Mouse (Mus musculus): ENCODE results near the gene Slfn3. TPM values are rescaled to one million over a fixed set of nuclear protein-coding genes. Genes with fewer than 3 reads are reported as not detected.
"Not testable (repeated sequence)": the region's sequence is repeated elsewhere in the genome, so short reads cannot be mapped to it uniquely, and the experiment has no call there.

Slfn3 gene
- polyA plus RNA-seq (2016; fragmentation: Nextera tagmentation; extraction: Ambion mirVana): 0.49 and 0.99 TPM in 2 replicates

DNA sequence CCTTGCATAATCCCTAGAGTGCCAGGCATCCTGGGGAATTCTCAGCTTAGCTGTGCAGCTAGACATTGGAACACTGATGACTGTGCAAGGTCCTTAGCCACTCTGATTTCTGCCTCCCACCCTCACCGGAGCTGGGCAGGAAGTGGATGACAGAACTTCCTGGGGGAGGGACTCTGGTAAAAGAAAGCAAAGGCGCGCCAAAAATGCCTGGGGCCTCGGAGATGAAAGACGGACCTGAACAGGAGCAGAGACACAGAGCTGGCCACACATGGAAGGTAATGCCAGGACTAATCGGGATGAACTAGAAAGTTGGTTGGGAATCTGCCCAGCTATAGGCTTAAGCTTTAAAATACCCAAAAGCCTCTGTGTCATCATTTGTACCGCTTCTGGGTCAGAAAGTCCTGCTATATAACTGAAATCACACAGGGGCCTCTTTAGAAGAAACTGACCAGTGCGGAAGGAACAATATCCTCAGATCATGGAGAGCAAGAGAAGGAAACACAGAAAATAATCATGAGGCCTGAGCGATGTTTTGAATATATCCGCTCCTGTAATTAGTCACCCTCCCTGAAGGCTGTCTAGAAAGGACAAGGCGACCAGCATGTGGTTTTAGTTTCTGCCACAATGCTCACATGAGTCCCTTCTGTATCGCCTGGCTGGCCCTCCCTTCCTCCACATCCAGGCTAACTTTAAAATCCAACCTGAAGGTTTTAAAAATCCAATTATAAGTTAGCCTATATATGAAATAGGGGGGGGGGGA lies at the start of gene Slfn3:
TSS of gene Slfn3 (plus strand) at position 197 of the 760 bp plus-strand sequence.
- Histone ChIP-seq H3K4me3 (no peak within 1 kb of the TSS), H3K36me3 (no peaks in the 10 kb centered on the region), H3K27ac (no peak within 1 kb of the TSS), H3K9me3 (no peaks in the 10 kb centered on the region), H3K27me3 (ENCODE audit: insufficient read depth, poor library complexity, severe bottlenecking) (no peaks in the 10 kb centered on the region; the same call in 1 of the 2 replicates), H3K4me1 (no peaks in the 10 kb centered on the region)
- 72% methylated on average over 12 of the region's 12 CpGs for WGBS
- DNase-seq (ENCODE audit: low spot score): no peak

DNA sequence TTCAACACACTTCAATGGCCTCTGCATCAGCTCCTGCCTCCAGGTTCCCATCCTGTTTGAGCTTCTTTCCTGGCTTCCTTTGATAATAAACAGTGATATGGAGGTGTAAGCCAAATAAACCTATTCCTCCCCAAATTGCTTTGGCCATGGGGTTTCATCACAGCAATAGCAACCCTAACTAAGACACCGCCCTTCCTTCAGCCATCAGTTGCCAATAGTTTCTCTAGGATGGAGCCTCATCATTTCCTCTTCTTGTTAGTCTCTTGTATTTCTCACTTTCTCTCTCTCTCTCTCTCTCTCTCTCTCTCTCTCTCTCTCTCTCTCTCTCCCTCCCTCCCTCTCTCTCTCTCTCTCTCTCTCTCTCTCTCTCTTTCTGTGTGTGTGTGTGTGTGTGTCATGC lies 42.2 kb upstream of the Slfn3 start:
- not testable (repeated sequence) for H3K36me3 ChIP-seq; DNase-seq (ENCODE audit: low spot score); H3K4me1 ChIP-seq; H3K9me3 ChIP-seq; H3K4me3 ChIP-seq; H3K27me3 ChIP-seq (ENCODE audit: insufficient read depth, poor library complexity, severe bottlenecking); H3K27ac ChIP-seq
- no CpG with 5 or more reads among the region's 1 CpGs for WGBS

DNA sequence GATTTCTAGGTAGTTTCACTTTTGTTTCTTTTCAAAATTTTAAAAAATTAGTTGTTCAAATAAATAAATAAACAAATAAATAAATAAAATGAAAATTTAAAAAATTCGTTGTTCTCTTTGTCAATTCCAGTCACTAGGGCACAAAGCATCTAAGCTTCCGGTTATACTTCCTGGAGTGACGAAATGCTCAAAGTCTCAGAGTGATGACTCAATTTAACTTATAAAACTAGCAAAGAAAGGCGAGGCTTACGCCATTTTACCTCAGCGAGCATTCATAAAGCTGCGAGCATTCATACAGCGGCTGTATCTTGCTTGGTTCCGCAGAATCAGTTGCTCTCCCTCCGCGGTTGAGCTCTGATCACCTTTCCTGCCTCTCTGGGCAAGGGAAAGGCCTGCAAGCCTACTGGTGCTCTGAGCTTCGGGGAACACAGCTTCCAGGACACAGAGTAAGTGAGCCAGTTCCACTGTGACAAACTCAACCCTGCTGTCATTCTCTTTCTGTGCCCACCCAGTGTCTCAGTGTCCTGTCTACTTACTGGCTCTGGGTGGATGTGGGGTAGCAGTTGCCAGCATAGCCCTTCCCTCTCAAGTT lies 16.1 kb upstream of the Slfn3 start, which contains the start of gene Slfn4:
TSS of gene Slfn4 (plus strand) at position 239 of the 592 bp plus-strand sequence.
- no peak for DNase-seq (ENCODE audit: low spot score)
- Histone ChIP-seq H3K4me3 (no peak within 1 kb of the TSS), H3K27ac (no peak within 1 kb of the TSS), H3K27me3 (ENCODE audit: insufficient read depth, poor library complexity, severe bottlenecking) (no peaks in the 10 kb centered on the region), H3K4me1 (no peaks in the 10 kb centered on the region), H3K36me3 (no peaks in the 10 kb centered on the region), H3K9me3 (no peaks in the 10 kb centered on the region)
- WGBS: 85% methylated on average over 12 of the region's 12 CpGs

DNA sequence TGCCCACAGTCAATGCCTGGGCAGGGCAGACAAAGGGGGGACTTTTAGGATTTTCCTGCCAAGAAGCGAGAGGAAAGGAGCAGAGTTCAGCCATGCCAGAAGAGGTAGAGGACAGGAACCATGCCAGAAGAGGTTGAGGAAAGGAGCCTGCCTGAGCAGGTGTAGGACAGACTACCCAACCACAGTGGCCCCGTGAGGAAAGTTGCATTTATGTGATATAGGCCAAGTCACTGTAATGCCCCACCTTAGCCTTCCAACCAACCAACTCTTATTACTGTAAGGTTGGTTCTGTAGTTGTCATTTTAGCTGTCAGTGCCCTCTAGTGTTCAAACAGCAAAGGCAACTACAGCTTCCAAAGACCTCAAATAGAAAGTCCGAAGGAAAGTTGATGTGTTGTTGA lies 871 bp downstream of the Slfn3 start:
- H3K27ac ChIP-seq: no peak overlapping the region
- no peaks in the 10 kb centered on the region for H3K9me3 ChIP-seq
- no peaks in the 10 kb centered on the region for H3K36me3 ChIP-seq
- no peak overlapping the region for H3K4me3 ChIP-seq
- H3K27me3 ChIP-seq (ENCODE audit: insufficient read depth, poor library complexity, severe bottlenecking): no peaks in the 10 kb centered on the region; the same call in 1 of the 2 replicates
- H3K4me1 ChIP-seq: no peaks in the 10 kb centered on the region
- WGBS: 55% methylated on average over 3 of the region's 3 CpGs
- DNase-seq (ENCODE audit: low spot score): no peak

GRCm38 (mm10) chr11:83205002-83205401 lies 13.9 kb downstream of the Slfn3 start:
- Histone ChIP-seq H3K4me1 (no peaks in the 10 kb centered on the region), H3K4me3 (no peak overlapping the region), H3K27ac (no peak overlapping the region), H3K27me3 (ENCODE audit: insufficient read depth, poor library complexity, severe bottlenecking) (no peaks in the 10 kb centered on the region), H3K9me3 (no peaks in the 10 kb centered on the region), H3K36me3 (no peaks in the 10 kb centered on the region)
- DNase-seq (ENCODE audit: low spot score): no peak

DNA sequence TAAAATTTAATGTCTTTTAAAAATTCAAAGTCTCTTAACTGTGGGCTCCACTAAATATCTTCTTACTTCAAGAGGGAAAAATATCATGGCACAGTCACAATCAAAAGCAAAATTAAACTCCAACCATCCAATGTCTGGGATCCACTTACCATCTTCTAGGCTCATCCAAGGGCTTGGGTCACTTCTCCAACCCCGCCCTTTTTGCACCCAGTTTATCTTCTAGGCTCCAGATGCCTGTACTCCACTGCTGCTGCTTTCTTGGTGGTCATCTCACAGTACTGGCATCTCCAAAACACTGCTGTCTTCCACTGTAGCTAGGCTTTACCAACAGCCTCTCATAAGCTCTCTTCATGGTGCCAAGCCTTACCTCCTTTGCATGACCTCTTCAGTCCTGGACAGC lies 25.0 kb downstream of the Slfn3 start:
- Histone ChIP-seq H3K27me3 (ENCODE audit: insufficient read depth, poor library complexity, severe bottlenecking) (no peaks in the 10 kb centered on the region), H3K4me3 (no peak overlapping the region), H3K4me1 (no peaks in the 10 kb centered on the region), H3K36me3 (no peaks in the 10 kb centered on the region), H3K9me3 (no peaks in the 10 kb centered on the region), H3K27ac (no peak overlapping the region)
- DNase-seq (ENCODE audit: low spot score): no peak
- 68% methylated on average over 1 of the region's 1 CpGs for WGBS

DNA sequence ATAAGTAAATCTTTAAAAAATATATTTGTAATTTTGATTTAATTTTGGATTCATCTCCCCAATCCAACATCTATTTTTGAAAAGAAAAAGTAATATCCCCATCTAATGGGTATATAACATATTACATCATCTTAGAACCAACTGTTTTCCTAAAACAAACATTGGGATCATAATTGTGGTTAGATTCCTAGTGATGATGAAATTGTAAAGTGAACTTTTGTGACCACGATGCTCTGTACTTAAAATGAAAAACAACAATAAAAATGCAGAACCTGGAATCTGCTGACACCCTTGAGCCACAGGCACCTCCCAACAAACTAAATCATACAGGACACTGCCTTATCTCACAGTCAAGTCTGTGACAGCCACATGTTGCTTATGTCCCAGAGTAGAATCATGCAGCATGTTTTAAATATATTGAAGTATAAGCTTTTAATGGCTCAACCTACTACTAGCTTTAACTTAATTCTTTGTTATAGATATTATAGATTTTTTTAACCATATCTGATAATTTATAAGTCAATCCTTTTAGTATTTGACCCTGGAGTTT lies 30.3 kb downstream of the Slfn3 start:
- no peaks in the 10 kb centered on the region for H3K27me3 ChIP-seq (ENCODE audit: insufficient read depth, poor library complexity, severe bottlenecking)
- no peak overlapping the region for H3K27ac ChIP-seq
- H3K4me3 ChIP-seq: no peak overlapping the region
- no peaks in the 10 kb centered on the region for H3K9me3 ChIP-seq
- no peaks in the 10 kb centered on the region for H3K36me3 ChIP-seq
- no peak for DNase-seq (ENCODE audit: low spot score)
- WGBS: 72% methylated on average over 1 of the region's 1 CpGs
- no peaks in the 10 kb centered on the region for H3K4me1 ChIP-seq

GRCm38 (mm10) chr11:83223367-83223766 lies 32.2 kb downstream of the Slfn3 start:
- H3K4me3 ChIP-seq: no peak overlapping the region
- no peaks in the 10 kb centered on the region for H3K36me3 ChIP-seq
- H3K27ac ChIP-seq: no peak overlapping the region
- WGBS: 73% methylated on average over 7 of the region's 7 CpGs
- no peaks in the 10 kb centered on the region for H3K4me1 ChIP-seq
- DNase-seq (ENCODE audit: low spot score): no peak
- no peaks in the 10 kb centered on the region for H3K9me3 ChIP-seq
- H3K27me3 ChIP-seq (ENCODE audit: insufficient read depth, poor library complexity, severe bottlenecking): no peaks in the 10 kb centered on the region

- not testable (repeated sequence) for H3K27me3 ChIP-seq (ENCODE audit: insufficient read depth, poor library complexity, severe bottlenecking); H3K27ac ChIP-seq; H3K4me1 ChIP-seq; H3K9me3 ChIP-seq; DNase-seq (ENCODE audit: low spot score); H3K36me3 ChIP-seq; H3K4me3 ChIP-seq
- 77% methylated on average over 5 of the region's 5 CpGs for WGBS
Observed at GRCm38 (mm10) chr11:83223793-83224192, 32.7 kb downstream of the Slfn3 start.

DNA sequence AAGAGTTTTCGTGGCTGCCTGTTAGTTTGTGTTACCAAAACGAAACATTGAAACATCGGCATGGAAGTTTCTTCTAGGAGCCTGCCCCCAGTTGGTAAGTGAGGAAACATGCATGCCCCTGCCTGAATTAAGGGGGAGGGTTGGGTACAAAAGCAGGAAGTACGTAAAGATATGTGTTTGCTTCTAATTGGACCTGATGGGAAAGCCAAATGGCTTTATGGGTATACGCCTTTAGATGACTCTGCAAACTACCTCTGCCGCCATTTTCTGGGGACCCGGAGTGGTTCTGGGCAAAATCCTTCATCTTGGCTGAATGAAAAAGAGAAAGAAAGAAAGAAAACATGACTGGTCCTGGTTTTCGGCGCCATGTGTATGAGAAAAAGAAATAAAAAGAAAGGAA lies 33.1 kb downstream of the Slfn3 start:
- no peak overlapping the region for H3K27ac ChIP-seq
- no peak for DNase-seq (ENCODE audit: low spot score)
- no peak overlapping the region for H3K4me3 ChIP-seq
- H3K9me3 ChIP-seq: no peaks in the 10 kb centered on the region
- H3K36me3 ChIP-seq: no peaks in the 10 kb centered on the region
- no peaks in the 10 kb centered on the region for H3K4me1 ChIP-seq
- no peaks in the 10 kb centered on the region for H3K27me3 ChIP-seq (ENCODE audit: insufficient read depth, poor library complexity, severe bottlenecking)
- 83% methylated on average over 9 of the region's 9 CpGs for WGBS

GRCm38 (mm10) chr11:83224750-83225149 lies 33.6 kb downstream of the Slfn3 start:
- H3K27ac ChIP-seq: no peak overlapping the region
- no peak for DNase-seq (ENCODE audit: low spot score)
- no peaks in the 10 kb centered on the region for H3K27me3 ChIP-seq (ENCODE audit: insufficient read depth, poor library complexity, severe bottlenecking)
- H3K36me3 ChIP-seq: no peaks in the 10 kb centered on the region
- WGBS: 62% methylated on average over 3 of the region's 3 CpGs
- H3K4me3 ChIP-seq: no peak overlapping the region
- no peaks in the 10 kb centered on the region for H3K9me3 ChIP-seq
- no peaks in the 10 kb centered on the region for H3K4me1 ChIP-seq

DNA sequence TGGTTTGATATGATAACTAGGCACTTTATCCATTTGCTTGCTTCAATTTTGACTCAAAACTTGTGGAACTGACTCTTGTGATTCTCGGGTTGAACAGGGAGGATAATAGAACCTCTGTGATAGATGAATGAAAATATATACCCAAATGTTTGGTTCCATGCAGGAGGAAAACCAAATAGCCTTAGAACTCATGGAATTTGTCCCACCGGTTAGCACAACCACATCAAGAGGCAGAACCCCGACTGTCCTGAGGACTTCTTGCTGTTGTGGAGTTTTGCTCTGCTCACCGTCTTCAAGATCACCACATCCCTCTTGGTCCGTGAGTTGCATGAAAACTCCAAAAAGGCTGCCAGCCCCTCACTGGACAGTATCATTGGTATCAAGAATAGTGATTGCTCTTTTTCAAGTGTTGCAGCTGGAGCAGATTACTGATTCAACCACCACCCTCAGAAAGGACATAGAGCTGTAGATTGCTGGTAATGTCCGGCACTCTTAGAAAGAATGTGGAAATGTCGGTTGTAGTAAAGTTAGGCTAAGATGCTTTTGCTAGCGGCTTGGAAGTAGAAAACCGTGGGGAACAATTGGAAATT lies 34.3 kb downstream of the Slfn3 start:
- Histone ChIP-seq H3K36me3 (no peaks in the 10 kb centered on the region), H3K27me3 (ENCODE audit: insufficient read depth, poor library complexity, severe bottlenecking) (no peaks in the 10 kb centered on the region), H3K9me3 (no peaks in the 10 kb centered on the region), H3K4me3 (no peak overlapping the region), H3K4me1 (no peaks in the 10 kb centered on the region), H3K27ac (no peak overlapping the region)
- WGBS: 84% methylated on average over 9 of the region's 9 CpGs
- DNase-seq (ENCODE audit: low spot score): no peak

Data from heart, embryonic 10.5 days (tissue).